Mouse (Mus musculus) bone marrow, adult 2 months (tissue): ENCODE data around the gene Atp10b.

Experiments used
- CTCF ChIP-seq: fragments of 200-500 bp; IDR thresholded peaks from 2 replicates; pipeline ENCODE4 v1.5.1; 2011; ENCODE audit warnings: low read length, control low read depth; ENCODE audit not compliant: control insufficient read depth, insufficient read depth
- POLR2A ChIP-seq: fragments of 200-500 bp; IDR thresholded peaks from 2 replicates; pipeline ENCODE4 v1.6.1; 2011; ENCODE audit warnings: low read depth, mild to moderate bottlenecking, control low read depth, low read length, borderline replicate concordance; ENCODE audit not compliant: control insufficient read depth

DNA sequence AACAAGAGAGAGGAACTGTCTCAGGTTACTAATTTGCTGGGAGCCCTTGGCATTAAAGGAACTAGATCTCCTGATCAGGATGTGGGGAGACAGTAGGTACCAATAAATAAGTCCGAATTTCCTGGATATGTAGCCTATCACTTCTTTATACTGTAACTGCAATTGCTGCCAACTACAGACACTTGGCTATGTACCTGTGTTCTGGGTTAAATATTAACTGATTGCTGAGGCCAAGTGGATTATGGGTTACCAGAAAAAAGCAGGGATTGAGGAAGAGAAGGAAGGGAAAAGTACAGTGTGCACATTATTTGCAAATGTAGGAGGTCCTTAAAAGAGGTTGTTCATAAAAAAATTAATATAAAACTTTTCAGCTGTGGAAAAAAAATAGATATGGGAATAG, 1.3 kb upstream of the Atp10b start:
- TF ChIP-seq POLR2A (no peak), CTCF (no peak)
